Mouse (Mus musculus) MEL (cell line): ENCODE measurements at regions not wholly inside any gene's neighbourhood (a gene's known extent, or its start where the extent isn't known, plus 50 kb on each side); places are given as distances from the start of the nearest gene placed in this dataset.

Source experiments
- CTCF ChIP-seq, 3 experiments: IDR thresholded peaks in 2 of 3; conservative IDR thresholded peaks in 1 of 3; 2 replicates each; pipeline ENCODE4 v1.5.1; 2011 to 2012; ENCODE audit warnings: low read length in 3 of 3, low read depth in 2 of 3, mild to moderate bottlenecking in 2 of 3, improper control_type of control experiment in 1 of 3, inconsistent platforms in 1 of 3, mixed read lengths in 1 of 3, moderate library complexity in 1 of 3; ENCODE audit not compliant: control insufficient read depth in 1 of 3, insufficient read depth in 1 of 3, poor library complexity in 1 of 3, severe bottlenecking in 1 of 3
- GATA1 ChIP-seq: IDR thresholded peaks from 2 replicates; pipeline ENCODE4 v1.6.1; 2011; ENCODE audit warnings: low read depth, low read length, improper control_type of control experiment
- JUND ChIP-seq: IDR thresholded peaks from 2 replicates; pipeline ENCODE4 v1.6.1; 2011; ENCODE audit warnings: low read depth, mild to moderate bottlenecking, improper control_type of control experiment, low read length
- MYB ChIP-seq: IDR thresholded peaks from 2 replicates; pipeline ENCODE4 v1.6.1; 2011; ENCODE audit warnings: mild to moderate bottlenecking, low read depth, low read length, improper control_type of control experiment
- SIN3A ChIP-seq: IDR thresholded peaks from 2 replicates; pipeline ENCODE4 v1.6.1; 2012; ENCODE audit warnings: low read length, improper control_type of control experiment, inconsistent platforms
- SMC3 ChIP-seq: IDR thresholded peaks from 2 replicates; pipeline ENCODE4 v1.6.1; 2011; ENCODE audit warnings: low read depth, low read length, improper control_type of control experiment
- USF1 ChIP-seq: IDR thresholded peaks from 2 replicates; pipeline ENCODE4 v1.6.1; 2014; ENCODE audit warnings: low read depth, mild to moderate bottlenecking, inconsistent platforms, low read length, improper control_type of control experiment, moderate library complexity

- TF ChIP-seq SMC3: no peak
- TF ChIP-seq GATA1: no peak
- TF ChIP-seq SIN3A: no peak
- TF ChIP-seq MYB: no peak
- no peak for TF ChIP-seq CTCF (IDR thresholded peaks at IDR 0.05 in 2 of 3, conservative IDR thresholded peaks at IDR 0.05 in 1 of 3; ENCODE audit: control insufficient read depth in 1 of 3, insufficient read depth in 1 of 3, low read depth in 2 of 3, low read length in 3 of 3, poor library complexity in 1 of 3, severe bottlenecking in 1 of 3)
- TF ChIP-seq USF1: no peak
- TF ChIP-seq JUND: no peak
These were observed 367.3 kb upstream of the Nfe2l3 start for GRCm38 (mm10) chr6:51065156-51065555.
